Mouse (Mus musculus) liver, embryonic 14.5 days (tissue): ENCODE results near the gene Tmed9. TPM values are rescaled to one million over a fixed set of nuclear protein-coding genes. Genes with fewer than 3 reads are reported as not detected.

Source experiments
- ATAC-seq: fragments of 200-750 bp; cut with Nextera tagmentation; 2 replicates; pipeline ENCODE4 v1.8.0; 2017; ENCODE audit warnings: moderate number of reproducible peaks, mild to moderate bottlenecking, moderate library complexity; ENCODE audit not compliant: insufficient read depth
- DNase-seq, 3 experiments: peaks; one replicate each; pipeline ENCODE4 v3.0.0-alpha.2; 2012 to 2013; ENCODE audit warnings: low read depth in 3 of 3, low spot score in 3 of 3
- H3K27ac ChIP-seq: fragments of 300-500 bp; sonication (generic); 2 replicates; pipeline ENCODE4 v1.5.1; 2014; ENCODE audit warnings: moderate library complexity, mild to moderate bottlenecking, control low read depth, inconsistent platforms
- H3K27me3 ChIP-seq: fragments of 300-500 bp; sonication (generic); 2 replicates; pipeline ENCODE4 v1.6.1; 2014; ENCODE audit warnings: mild to moderate bottlenecking, low read length, moderate library complexity; ENCODE audit not compliant: control insufficient read depth, insufficient read depth
- H3K36me3 ChIP-seq: fragments of 300-500 bp; sonication (generic); replicated peaks from 2 replicates; pipeline ENCODE4 v1.6.1; 2014; ENCODE audit warnings: low read depth; ENCODE audit not compliant: control insufficient read depth, insufficient read depth
- H3K4me1 ChIP-seq, 2 experiments: fragments of 200-500 bp in 1 of 2; fragments of 300-500 bp in 1 of 2; sonication (generic) in 1 of 2; replicated peaks; 2 replicates each; pipeline ENCODE4 v1.6.1; 2012 to 2014; ENCODE audit warnings: antibody characterized with exemption in 1 of 2, inconsistent platforms in 1 of 2, low read length in 1 of 2; ENCODE audit not compliant: control insufficient read depth in 2 of 2, insufficient read depth in 2 of 2
- H3K4me2 ChIP-seq: fragments of 300-500 bp; sonication (generic); 2 replicates; pipeline ENCODE4 v1.6.1; 2014; ENCODE audit warnings: low read depth, mild to moderate bottlenecking, control low read depth, moderate library complexity
- H3K4me3 ChIP-seq, 2 experiments: fragments of 200-500 bp in 1 of 2; fragments of 300-500 bp in 1 of 2; sonication (generic) in 1 of 2; 2 replicates each; pipeline ENCODE4 v1.5.1; 2012 to 2014; ENCODE audit warnings: low read depth in 2 of 2, low read length in 2 of 2, mild to moderate bottlenecking in 2 of 2, control low read depth in 1 of 2, inconsistent platforms in 1 of 2, moderate library complexity in 1 of 2; ENCODE audit not compliant: insufficient read depth in 1 of 2
- H3K9ac ChIP-seq: fragments of 300-500 bp; sonication (generic); replicated peaks from 2 replicates; pipeline ENCODE4 v1.6.1; 2014; ENCODE audit warnings: mild to moderate bottlenecking, control low read depth, moderate library complexity
- H3K9me3 ChIP-seq: fragments of 300-500 bp; sonication (generic); 2 replicates; pipeline ENCODE4 v1.6.1; 2016; ENCODE audit warnings: low read length, mixed read lengths; ENCODE audit not compliant: control insufficient read depth
- CTCF ChIP-seq: IDR thresholded peaks from 2 replicates; pipeline ENCODE4 v1.5.1; 2016; ENCODE audit warnings: antibody characterized with exemption, low read depth, control low read depth
- EP300 ChIP-seq: IDR thresholded peaks from 2 replicates; pipeline ENCODE4 v1.6.1; 2016; ENCODE audit warnings: antibody characterized with exemption, low read depth
- WGBS: fragments of 180-500 bp; shearing (Covaris S2); extraction: QIAGEN DNeasy Blood & Tissue Kit; methylation state at CpG from one replicate; pipeline ENCODE4 v1.1.7; 2014; ENCODE audit not compliant: insufficient replicate concordance; 5-methylcytosine and 5-hydroxymethylcytosine counted together
- polyA plus RNA-seq, 2 experiments: library from polyadenylated mRNA; depleted of rRNA in 1 of 2; stranded (reverse) in 1 of 2; unstranded in 1 of 2; fragments of >200 nt; fragmentation: Nextera tagmentation in 1 of 2; extraction: Ambion mirVana in 1 of 2; gene quantifications; 2 replicates each; pipeline versions ENCODE4 v1.2.1 to v1.2.3; 2012 to 2014

The Tmed9 gene
- polyA plus RNA-seq, 2 experiments = 20.7 to 58.3 TPM

DNA sequence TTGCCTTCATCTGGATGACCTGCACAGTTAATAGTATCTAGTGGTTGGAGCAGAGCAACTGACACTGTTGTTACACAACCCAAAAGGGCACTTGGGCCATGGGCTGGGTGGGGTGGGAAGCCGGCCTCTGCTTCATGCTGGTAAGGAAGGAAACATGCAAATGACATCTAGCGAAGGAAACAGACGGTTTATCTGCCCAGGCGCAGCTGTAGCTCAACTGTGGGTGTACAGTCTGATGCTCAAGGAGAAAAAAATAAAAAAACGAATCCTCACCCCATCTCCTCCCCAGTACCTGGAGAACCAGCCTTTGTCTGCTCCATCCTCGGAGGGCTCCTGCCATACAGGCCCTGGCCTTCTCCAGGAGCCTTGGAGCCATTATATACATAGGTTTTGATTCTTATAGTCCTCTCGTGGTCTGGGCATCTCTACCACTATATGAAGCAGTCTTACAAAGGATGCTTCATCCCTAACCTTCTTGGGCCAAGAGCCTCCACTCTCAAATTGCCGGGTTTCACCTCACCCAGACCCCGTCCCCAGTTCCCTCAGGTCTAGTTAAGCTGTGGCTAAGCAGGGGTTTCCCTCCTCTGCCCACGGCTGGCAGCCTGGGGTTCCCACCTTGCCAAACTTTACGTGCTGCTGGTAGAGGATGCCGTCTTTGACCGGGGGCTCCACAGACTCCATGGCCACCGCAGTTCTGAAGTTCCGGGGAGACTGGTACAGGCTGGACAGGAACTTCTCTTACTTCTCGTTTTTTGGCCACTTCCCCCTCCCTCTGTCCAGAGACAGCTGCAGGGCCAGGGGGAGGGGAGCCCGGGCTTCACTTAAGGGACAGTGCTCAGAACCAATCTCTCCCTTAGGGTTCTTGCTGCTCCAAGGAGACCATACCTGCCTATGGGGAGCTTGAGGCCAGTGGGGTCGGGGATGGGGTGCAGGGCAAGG, 45.4 kb upstream of the Tmed9 start:
- Histone ChIP-seq H3K4me1 (peaks cover 0 to 19% of the 10 kb centered on the region in 2 experiments; a peak in 2 of 4 replicates), H3K4me3 (0 out of 4 replicates have a peak overlapping the region, but pooled peaks of 1 of the 2 experiments have one; percentile 19), H3K9me3 (no peaks in the 10 kb centered on the region), H3K27me3 (no peaks in the 10 kb centered on the region), H3K36me3 (peaks cover 7% of the 10 kb centered on the region), H3K27ac (no peak overlapping the region), H3K4me2 (no peak overlapping the region; the same call in 1 of the 2 replicates), H3K9ac (no peak overlapping the region)
- TF ChIP-seq EP300 = peak; percentile 65
- no peak for TF ChIP-seq CTCF
- DNase-seq (no peak), ATAC-seq (peak; percentile 64)
- WGBS = 16% methylated on average over 18 of the region's 18 CpGs

- no peak within 1 kb of the TSS for H3K9ac ChIP-seq
- no peak within 1 kb of the TSS; the same call in 1 of the 2 replicates for H3K4me2 ChIP-seq
- H3K4me3 ChIP-seq = 0 out of 4 replicates have a peak within 1 kb of the TSS, but pooled peaks of 1 of the 2 experiments have one; percentile 19
- WGBS = 40% methylated on average over 8 of the region's 8 CpGs
- H3K36me3 ChIP-seq = peaks cover 7% of the 10 kb centered on the region
- ATAC-seq (no peak), DNase-seq (no peak)
- peaks cover 0 to 19% of the 10 kb centered on the region in 2 experiments; a peak in 2 of 4 replicates for H3K4me1 ChIP-seq
- H3K9me3 ChIP-seq = no peaks in the 10 kb centered on the region
- no peaks in the 10 kb centered on the region for H3K27me3 ChIP-seq
- TF ChIP-seq EP300 (no peak), CTCF (no peak)
- H3K27ac ChIP-seq = no peak within 1 kb of the TSS
Observed at GRCm38 (mm10) chr13:55529198-55529915, 44.2 kb upstream of the Tmed9 start, which contains the start of gene Dok3. Gene Dok3 (minus strand): TSS chr13:55529296.

DNA sequence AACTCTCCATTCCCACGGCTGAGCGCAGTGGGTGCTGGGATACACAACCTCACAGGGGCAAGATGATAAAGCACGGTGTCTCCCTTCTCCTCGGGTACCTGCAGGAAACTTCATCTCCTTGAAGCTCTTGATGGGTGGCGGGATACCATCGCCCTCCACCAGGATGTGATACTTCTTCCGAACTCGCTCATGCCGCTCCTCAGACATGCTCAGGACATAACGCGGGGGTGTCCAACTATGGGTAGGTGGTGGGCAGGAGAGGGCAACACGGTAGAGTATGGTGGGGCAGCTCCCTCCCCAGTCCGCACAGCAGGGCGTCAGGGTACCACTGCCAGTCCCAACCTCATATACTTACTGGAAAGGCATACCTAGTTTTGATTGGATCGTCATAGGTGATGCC, 38.3 kb upstream of the Tmed9 start:
- H3K4me3 ChIP-seq = peak overlapping the region; percentile 74 to 98
- no peak for ATAC-seq

GRCm38 (mm10) chr13:55535796-55536193, 37.7 kb upstream of the Tmed9 start:
- H3K27ac ChIP-seq = no peak overlapping the region
- peaks cover 7 to 13% of the 10 kb centered on the region in 2 experiments; a peak in 1 of 4 replicates for H3K4me1 ChIP-seq
- ATAC-seq = no peak
- H3K36me3 ChIP-seq = peaks cover 8% of the 10 kb centered on the region
- H3K4me3 ChIP-seq = peak overlapping the region; percentile 74 to 98
- H3K27me3 ChIP-seq = no peaks in the 10 kb centered on the region
- peak overlapping the region; percentile 76 for H3K9ac ChIP-seq
- H3K4me2 ChIP-seq = peak overlapping the region; percentile 96
- H3K9me3 ChIP-seq = no peaks in the 10 kb centered on the region
- TF ChIP-seq CTCF (no peak), EP300 (no peak)
- DNase-seq = no peak
- 15% methylated on average over 17 of the region's 17 CpGs for WGBS

More for the DNA sequence above, 38.3 kb upstream of the Tmed9 start:
- Histone ChIP-seq H3K9ac (peak overlapping the region; percentile 76; the same call in 1 of the 2 replicates), H3K36me3 (peaks cover 12% of the 10 kb centered on the region), H3K4me1 (peaks cover 7 to 8% of the 10 kb centered on the region in 2 experiments; a peak in 1 of 4 replicates), H3K27ac (no peak overlapping the region), H3K4me2 (peak overlapping the region; percentile 96), H3K9me3 (no peaks in the 10 kb centered on the region), H3K27me3 (no peaks in the 10 kb centered on the region)
- DNase-seq = no peak
- TF ChIP-seq CTCF (no peak), EP300 (no peak)
- 86% methylated on average over 15 of the region's 15 CpGs for WGBS
